In genomic region chr9:22822770-22823169, GRCm38 (mm10) we compare ENCODE assay signal across 13 mouse cellular contexts.
DNase-seq lines count a peak whose midpoint lies in the region; ATAC-seq lines count a peak whose summit lies in the region.
"Had no signal": no experiment of that assay in that cellular context is flagged by ENCODE, and none has a peak within 500 bp of the region (broad histone marks: within the 10 kb centered on the region; RNA-seq: fewer than 3 reads in every experiment).

No protein-coding gene starts in this region.

- no peak overlapping the region for H3K27ac ChIP-seq in heart, embryonic 12.5 days (ENCODE audit: poor library complexity, severe bottlenecking)
- H3K27ac ChIP-seq: hindbrain, embryonic 13.5 days; midbrain, embryonic 13.5 days; neural tube, embryonic 13.5 days had no signal

- WGBS in heart, embryonic 12.5 days: 48% methylated on average over 5 of the region's 5 CpGs

- H3K9me3 ChIP-seq in heart, embryonic 12.5 days (replicated peaks): no peaks in the 10 kb centered on the region
- H3K9me3 ChIP-seq: hindbrain, embryonic 13.5 days; midbrain, embryonic 13.5 days; neural tube, embryonic 13.5 days had no signal

- H3K4me3 ChIP-seq in heart, embryonic 12.5 days: no peak overlapping the region
- H3K4me3 ChIP-seq: erythroblast, embryonic 14.5 days; hindbrain, embryonic 13.5 days; midbrain, embryonic 13.5 days; neural tube, embryonic 13.5 days had no signal

- no peaks in the 10 kb centered on the region for H3K36me3 ChIP-seq in heart, embryonic 12.5 days
- H3K36me3 ChIP-seq: hindbrain, embryonic 13.5 days; midbrain, embryonic 13.5 days; neural tube, embryonic 13.5 days had no signal

- H3K27me3 ChIP-seq in heart, embryonic 12.5 days (replicated peaks): no peaks in the 10 kb centered on the region
- H3K27me3 ChIP-seq: midbrain, embryonic 13.5 days; neural tube, embryonic 13.5 days had no signal

- peaks cover 19% of the 10 kb centered on the region for H3K4me1 ChIP-seq in heart, embryonic 12.5 days (replicated peaks)

- H3K9ac ChIP-seq in heart, embryonic 12.5 days: no peak overlapping the region
- H3K9ac ChIP-seq: hindbrain, embryonic 13.5 days; midbrain, embryonic 13.5 days; neural tube, embryonic 13.5 days had no signal

- DNase-seq in adrenal gland, adult 2 months: peak; percentile 6
- no peak for DNase-seq in adrenal gland, postnatal 25 days
- peak; percentile 7 to 57 for DNase-seq in kidney, postnatal 36 days
- DNase-seq in kidney, adult 11 months: no peak
- peak; percentile 61 for DNase-seq in skeletal muscle tissue, adult 2 months (ENCODE audit: low read depth, low spot score)
- no peak for DNase-seq in spleen, postnatal 36 days (ENCODE audit: low spot score in 2 of 2)
- no peak for DNase-seq in lung, postnatal 36 days

- no peak for ATAC-seq in heart, embryonic 12.5 days (ENCODE audit: insufficient number of reproducible peaks, low FRiP score)
- ATAC-seq: lung, postnatal 0 days had no signal

- peak overlapping the region; percentile 17; the same call in 1 of the 2 replicates for H3K4me2 ChIP-seq in heart, embryonic 12.5 days
- H3K4me2 ChIP-seq: hindbrain, embryonic 13.5 days; midbrain, embryonic 13.5 days; neural tube, embryonic 13.5 days had no signal

Comparison
In these comparisons a context has a peak if more than half of its experiments do, and no peak if none do; other contexts are left out.
1. DNase-seq: peak in adrenal gland, adult 2 months (single experiment), kidney, postnatal 36 days (2 of 2) and skeletal muscle tissue, adult 2 months (single experiment); none in adrenal gland, postnatal 25 days (single experiment), kidney, adult 11 months (single experiment), spleen, postnatal 36 days (0 of 2) and lung, postnatal 36 days (single experiment).